In the genomic region with DNA sequence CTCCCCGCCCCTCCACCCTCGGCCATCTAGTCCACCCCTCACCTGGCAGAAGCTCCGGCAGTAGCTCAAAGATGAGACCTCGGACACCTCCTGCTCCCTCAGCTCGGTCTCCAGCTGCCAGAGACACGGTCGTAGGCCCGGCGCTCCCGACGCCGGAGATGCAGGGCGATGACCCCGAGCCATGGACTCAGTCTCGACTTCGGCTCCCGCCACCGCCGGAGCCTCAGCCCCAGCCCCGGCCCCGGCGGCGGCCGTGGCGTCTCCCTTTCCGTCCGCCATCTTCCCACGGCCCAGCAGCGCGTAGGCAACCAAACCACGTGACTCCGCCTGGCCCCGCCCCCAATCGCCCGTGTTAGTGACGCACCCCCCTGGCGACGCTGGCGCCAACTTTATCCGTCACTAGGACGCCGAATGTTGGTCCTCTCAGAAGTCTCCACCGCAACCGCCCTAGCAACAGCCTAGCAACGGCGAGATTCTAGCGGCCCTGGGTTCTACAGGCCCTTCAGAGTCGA, we compare ENCODE assay signal across 8 mouse cellular contexts. TPM values are rescaled to one million over a fixed set of nuclear protein-coding genes. Genes with fewer than 3 reads are reported as not detected.
A peak's percentile ranks its signal among the peaks of the same experiment; 100 is the strongest.
DNase-seq lines count a peak whose midpoint lies in the region; ATAC-seq and TF ChIP-seq lines count a peak whose summit lies in the region.

Gene Rlf (minus strand): TSS at position 292 of the 512 bp plus-strand sequence.

- peak within 1 kb of the TSS; percentile 86 for H3K4me3 ChIP-seq in ES-Bruce4 (ENCODE audit: low read depth, low read length)
- peak within 1 kb of the TSS; percentile 93 for H3K4me3 ChIP-seq in forebrain, embryonic 13.5 days
- H3K4me3 ChIP-seq in liver, postnatal 0 days (ENCODE audit: low read depth, low read length) = peak within 1 kb of the TSS; percentile 98
- H3K4me3 ChIP-seq in neural tube, embryonic 14.5 days (ENCODE audit: low read depth, low read length) = peak within 1 kb of the TSS; percentile 89

- peak within 1 kb of the TSS; percentile 21 for H3K27ac ChIP-seq in ES-Bruce4 (ENCODE audit: insufficient read depth, low read length)
- H3K27ac ChIP-seq in forebrain, embryonic 13.5 days = peak within 1 kb of the TSS; percentile 86
- H3K27ac ChIP-seq in liver, postnatal 0 days (ENCODE audit: low read depth) = peak within 1 kb of the TSS; percentile 82
- H3K27ac ChIP-seq in neural tube, embryonic 14.5 days (ENCODE audit: low read depth, low read length) = peak within 1 kb of the TSS; percentile 92

- H3K9me3 ChIP-seq in ES-Bruce4 (replicated peaks; ENCODE audit: control insufficient read depth, insufficient read depth, low read length, poor library complexity, severe bottlenecking) = no peaks in the 10 kb centered on the region
- H3K9me3 ChIP-seq in forebrain, embryonic 13.5 days (replicated peaks) = no peaks in the 10 kb centered on the region
- no peaks in the 10 kb centered on the region for H3K9me3 ChIP-seq in liver, postnatal 0 days (ENCODE audit: low read length)
- H3K9me3 ChIP-seq in neural tube, embryonic 14.5 days (ENCODE audit: control insufficient read depth, low read length) = no peaks in the 10 kb centered on the region

- H3K4me1 ChIP-seq in ES-Bruce4 (ENCODE audit: control insufficient read depth, insufficient read depth, low read length) = no peaks in the 10 kb centered on the region
- peaks cover 27% of the 10 kb centered on the region for H3K4me1 ChIP-seq in forebrain, embryonic 13.5 days
- H3K4me1 ChIP-seq in liver, postnatal 0 days (ENCODE audit: insufficient read depth) = peaks cover 22% of the 10 kb centered on the region
- H3K4me1 ChIP-seq in neural tube, embryonic 14.5 days (ENCODE audit: control insufficient read depth, insufficient read depth, low read length) = peaks cover 19% of the 10 kb centered on the region; the same call in 1 of the 2 replicates

- H3K36me3 ChIP-seq in ES-Bruce4 (ENCODE audit: control insufficient read depth, insufficient read depth, low read length, poor library complexity, severe bottlenecking) = no peaks in the 10 kb centered on the region
- no peaks in the 10 kb centered on the region for H3K36me3 ChIP-seq in forebrain, embryonic 13.5 days (ENCODE audit: poor library complexity, severe bottlenecking)
- no peaks in the 10 kb centered on the region for H3K36me3 ChIP-seq in liver, postnatal 0 days (replicated peaks; ENCODE audit: insufficient read depth, low read length)
- H3K36me3 ChIP-seq in neural tube, embryonic 14.5 days (ENCODE audit: control insufficient read depth, insufficient read depth, low read length) = no peaks in the 10 kb centered on the region

- WGBS in forebrain, embryonic 13.5 days = under 1% methylated on average over 43 of the region's 48 CpGs
- 1% methylated on average over 48 of the region's 48 CpGs for whole genome bisulfite sequencing in large intestine, adult 2 months
- under 1% methylated on average over 47 of the region's 48 CpGs for WGBS in liver, postnatal 0 days (ENCODE audit: insufficient replicate concordance)
- WGBS in neural tube, embryonic 14.5 days = under 1% methylated on average over 45 of the region's 48 CpGs

- H3K9ac ChIP-seq in ES-Bruce4 (ENCODE audit: low read depth, poor library complexity, severe bottlenecking) = peak within 1 kb of the TSS; percentile 95
- H3K9ac ChIP-seq in forebrain, embryonic 13.5 days = peak within 1 kb of the TSS; percentile 94
- H3K9ac ChIP-seq in liver, postnatal 0 days (replicated peaks) = peak within 1 kb of the TSS; percentile 96
- peak within 1 kb of the TSS; percentile 97 for H3K9ac ChIP-seq in neural tube, embryonic 14.5 days (replicated peaks; ENCODE audit: low read depth, low read length)

- peak within 1 kb of the TSS; percentile 89 for H3K4me2 ChIP-seq in forebrain, embryonic 13.5 days
- peak within 1 kb of the TSS; percentile 62 for H3K4me2 ChIP-seq in liver, postnatal 0 days (ENCODE audit: low read depth, low read length)
- peak within 1 kb of the TSS; percentile 93 for H3K4me2 ChIP-seq in neural tube, embryonic 14.5 days (ENCODE audit: low read depth, low read length)

- ATAC-seq in cerebellum, adult (ENCODE audit: insufficient number of reproducible peaks, low FRiP score, low TSS enrichment) = peak; percentile 93
- peak; percentile 98 for ATAC-seq in forebrain, embryonic 13.5 days
- ATAC-seq in liver, postnatal 0 days = peak; percentile 97
- ATAC-seq in neural tube, embryonic 14.5 days (ENCODE audit: low read depth) = peak; percentile 97

- TF ChIP-seq EP300 in ES-Bruce4 (IDR thresholded peaks at IDR 0.05; ENCODE audit: insufficient read depth, low read depth, low read length) = 0 out of 2 replicates have a peak, but pooled peaks have one; percentile 65
- TF ChIP-seq EP300 in liver, postnatal 0 days (IDR thresholded peaks at IDR 0.05; ENCODE audit: low read depth) = no peak

- no peak for TF ChIP-seq CTCF in ES-Bruce4 (IDR thresholded peaks at IDR 0.05; ENCODE audit: low read depth, low read length)
- TF ChIP-seq CTCF in liver, postnatal 0 days (IDR thresholded peaks at IDR 0.05; ENCODE audit: low read depth) = no peak

- no peaks in the 10 kb centered on the region for H3K27me3 ChIP-seq in ES-Bruce4 (ENCODE audit: control insufficient read depth, insufficient read depth, low read length, poor library complexity, severe bottlenecking)
- H3K27me3 ChIP-seq in forebrain, embryonic 13.5 days = peaks cover 15% of the 10 kb centered on the region
- no peaks in the 10 kb centered on the region for H3K27me3 ChIP-seq in liver, postnatal 0 days (ENCODE audit: insufficient read depth, low read length)
- H3K27me3 ChIP-seq in neural tube, embryonic 14.5 days (ENCODE audit: control insufficient read depth, insufficient read depth, low read length) = no peaks in the 10 kb centered on the region

- TF ChIP-seq POLR2A in ES-Bruce4 (IDR thresholded peaks at IDR 0.05; ENCODE audit: insufficient read depth, low read length) = no peak

- DNase-seq in heart, postnatal 10 days = peak; percentile 99 to 100
- DNase-seq in large intestine, adult 2 months (ENCODE audit: low read depth, low spot score) = peak; percentile 81
- peak; percentile 99 for DNase-seq in liver, postnatal 0 days
- peak; percentile 100 for DNase-seq in testis, postnatal 10 days (ENCODE audit: low spot score)

- intact Hi-C loops in heart, postnatal 10 days (cut with DNase I) = loop anchor here (5.0 kb wide), 2 partner anchors 118 to 193 kb away; partner anchors contain the start of gene Zmpste24

RNA-seq across cellular contexts. Expression of gene Rlf, which starts in this region (rescaled TPM):
- 55.8 and 62.5 TPM in 2 replicates for polyA plus RNA-seq in ES-Bruce4 (2011; ENCODE audit: insufficient read depth, insufficient read length, low read depth, missing spikeins)
- polyA plus RNA-seq in forebrain, embryonic 13.5 days (2015; fragmentation: Nextera tagmentation; extraction: Ambion mirVana) = 27.5 and 31.7 TPM in 2 replicates
- total RNA-seq in heart, postnatal 10 days (2021) = 10 to 100 TPM; 19.4 to 20.1 TPM
- 1.6 and 3.0 TPM in 2 replicates for polyA plus RNA-seq in large intestine, adult 2 months (2012; rRNA removed)
- 4.0 and 5.1 TPM in 2 replicates for polyA plus RNA-seq in liver, postnatal 0 days (2015; fragmentation: Nextera tagmentation; extraction: Ambion mirVana)
- 28.2 and 30.5 TPM in 2 replicates for polyA plus RNA-seq in neural tube, embryonic 14.5 days (2014; fragmentation: Nextera tagmentation; extraction: Ambion mirVana)

Comparison
In these comparisons a context has a peak if more than half of its experiments do, and no peak if none do; other contexts are left out.
1. Peak in every context shown above with its lines: DNase-seq, ATAC-seq, H3K4me3 ChIP-seq and H3K27ac ChIP-seq.
2. H3K27ac ChIP-seq: peak in every context shown above with its lines; median percentile 92 in neural tube, embryonic 14.5 days; 86 in forebrain, embryonic 13.5 days; 82 in liver, postnatal 0 days; 21 in ES-Bruce4.